Mouse (Mus musculus): ENCODE results near the gene Thy1. TPM values are rescaled to one million over a fixed set of nuclear protein-coding genes. Genes with fewer than 3 reads are reported as not detected.

Gene Thy1
- polyA plus RNA-seq, 1 experiment from 2014 or later: not detected

- in situ Hi-C loops (cut with MboI; ENCODE audit: low pct_unique_long_range_greater_than_20kb): no loop called here
- TF ChIP-seq CTCF (IDR thresholded peaks at IDR 0.05): no peak
- no peaks in the 10 kb centered on the region for H3K27me3 ChIP-seq
- no peak for DNase-seq (ENCODE audit: low read depth, low spot score)
- POLR2A ChIA-PET: no interaction called here
- CTCF ChIA-PET: interaction anchor here (1.1 to 5.2 kb wide), 4 partner anchors 8 to 195 kb away, joined by 3 to 24 read pairs (median 7); partner anchors contain the start of gene Usp2
- no peak for ATAC-seq
Observed at GRCm38 (mm10) chr9:44075276-44075995, 32.3 kb downstream of the Thy1 start.

GRCm38 (mm10) chr9:44075996-44076763, 33.0 kb downstream of the Thy1 start:
- TF ChIP-seq CTCF (IDR thresholded peaks at IDR 0.05): no peak
- in situ Hi-C loops (cut with MboI; ENCODE audit: low pct_unique_long_range_greater_than_20kb): no loop called here
- POLR2A ChIA-PET: interaction anchor here (0.6 kb wide), 1 partner anchor 231 kb away, joined by 3 read pairs; no protein-coding TSS in a partner anchor
- H3K27me3 ChIP-seq: no peaks in the 10 kb centered on the region
- no peak for ATAC-seq
- no peak for DNase-seq (ENCODE audit: low read depth, low spot score)
- CTCF ChIA-PET: interaction anchor here (2.1 to 5.2 kb wide), 2 partner anchors 9 to 19 kb away, joined by 9 to 24 read pairs; partner anchors contain the start of gene Usp2

- peak; percentile 58 for ATAC-seq
- CTCF ChIA-PET: interaction anchor here (0.9 to 5.2 kb wide), 5 partner anchors 10 to 37 kb away, joined by 3 to 24 read pairs (median 6); partner anchors contain the start of genes Gm49380, Rnf26 and Usp2
Observed at GRCm38 (mm10) chr9:44076764-44077120, 33.6 kb downstream of the Thy1 start.

GRCm38 (mm10) chr9:44077266-44077910, 34.2 kb downstream of the Thy1 start:
- ATAC-seq (no peak), DNase-seq (ENCODE audit: low read depth, low spot score) (no peak)
- ChIA-PET CTCF (interaction anchor here (0.9 to 5.2 kb wide), 5 partner anchors 9 to 36 kb away, joined by 3 to 24 read pairs (median 6); partner anchors contain the start of genes Gm49380, Rnf26 and Usp2), POLR2A (interaction anchor here (1.0 kb wide), 1 partner anchor 11 kb away, joined by 3 read pairs; no protein-coding TSS in a partner anchor)
- no peaks in the 10 kb centered on the region for H3K27me3 ChIP-seq
- in situ Hi-C loops (cut with MboI; ENCODE audit: low pct_unique_long_range_greater_than_20kb): no loop called here
- no peak for TF ChIP-seq CTCF (IDR thresholded peaks at IDR 0.05)

More at GRCm38 (mm10) chr9:44076764-44077120, 33.6 kb downstream of the Thy1 start:
- peak; percentile 82 for DNase-seq (ENCODE audit: low read depth, low spot score)
- no peaks in the 10 kb centered on the region for H3K27me3 ChIP-seq
- in situ Hi-C loops (cut with MboI; ENCODE audit: low pct_unique_long_range_greater_than_20kb): no loop called here
- POLR2A ChIA-PET: interaction anchor here (0.6 to 1.0 kb wide), 2 partner anchors 11 to 230 kb away, joined by 3 read pairs; no protein-coding TSS in a partner anchor
- TF ChIP-seq CTCF (IDR thresholded peaks at IDR 0.05): no peak

GRCm38 (mm10) chr9:44078136-44078797, 35.1 kb downstream of the Thy1 start:
- no peak for TF ChIP-seq CTCF (IDR thresholded peaks at IDR 0.05)
- H3K27me3 ChIP-seq: no peaks in the 10 kb centered on the region
- DNase-seq (ENCODE audit: low read depth, low spot score) (no peak), ATAC-seq (no peak)
- in situ Hi-C loops (cut with MboI; ENCODE audit: low pct_unique_long_range_greater_than_20kb): no loop called here
- ChIA-PET CTCF (interaction anchor here (1.1 to 5.2 kb wide), 4 partner anchors 8 to 84 kb away, joined by 3 to 24 read pairs (median 4); no protein-coding TSS in a partner anchor), POLR2A (interaction anchor here (1.1 kb wide), 1 partner anchor 28 kb away, joined by 3 read pairs; the partner anchor contains the start of gene C1qtnf5)

GRCm38 (mm10) chr9:44078955-44079756, 36.0 kb downstream of the Thy1 start:
- DNase-seq (ENCODE audit: low read depth, low spot score) (peak; percentile 87), ATAC-seq (peak; percentile 70)
- in situ Hi-C loops (cut with MboI; ENCODE audit: low pct_unique_long_range_greater_than_20kb): no loop called here
- no peak for TF ChIP-seq CTCF (IDR thresholded peaks at IDR 0.05)
- ChIA-PET POLR2A (interaction anchor here (1.1 kb wide), 1 partner anchor 28 kb away, joined by 3 read pairs; the partner anchor contains the start of gene C1qtnf5), CTCF (interaction anchor here (1.1 to 5.2 kb wide), 2 partner anchors 16 to 85 kb away, joined by 3 to 24 read pairs; no protein-coding TSS in a partner anchor)
- no peaks in the 10 kb centered on the region for H3K27me3 ChIP-seq

GRCm38 (mm10) chr9:44079997-44080780, 37.0 kb downstream of the Thy1 start:
- no peaks in the 10 kb centered on the region for H3K27me3 ChIP-seq
- ChIA-PET POLR2A (no interaction called here), CTCF (no interaction called here)
- in situ Hi-C loops (cut with MboI; ENCODE audit: low pct_unique_long_range_greater_than_20kb): no loop called here
- TF ChIP-seq CTCF (IDR thresholded peaks at IDR 0.05): no peak
- DNase-seq (ENCODE audit: low read depth, low spot score): no peak
- ATAC-seq: no peak

GRCm38 (mm10) chr9:44080953-44081352, 37.8 kb downstream of the Thy1 start:
- ATAC-seq (no peak), DNase-seq (ENCODE audit: low read depth, low spot score) (no peak)
- no peaks in the 10 kb centered on the region for H3K27me3 ChIP-seq
- in situ Hi-C loops (cut with MboI; ENCODE audit: low pct_unique_long_range_greater_than_20kb): no loop called here
- ChIA-PET CTCF (interaction anchor here (1.0 kb wide), 1 partner anchor 13 kb away, joined by 3 read pairs; no protein-coding TSS in a partner anchor), POLR2A (no interaction called here)
- TF ChIP-seq CTCF (IDR thresholded peaks at IDR 0.05): no peak
